Mouse (Mus musculus): ENCODE data around the gene Abhd12.

- TF ChIP-seq CTCF (IDR thresholded peaks at IDR 0.05; ENCODE audit: low read depth) = no peak
- no peak for TF ChIP-seq EP300 (IDR thresholded peaks at IDR 0.05; ENCODE audit: low read depth)
Observed at GRCm38 (mm10) chr2:150934659-150935058, 30.1 kb upstream of the Abhd12 start.
